Mouse (Mus musculus): Measurements from ENCODE around the gene Hmx1. TPM values are rescaled to one million over a fixed set of nuclear protein-coding genes. Genes with fewer than 3 reads are reported as not detected.

Hmx1 gene
- total RNA-seq, 1 experiment from 2014 or later = not detected

DNA sequence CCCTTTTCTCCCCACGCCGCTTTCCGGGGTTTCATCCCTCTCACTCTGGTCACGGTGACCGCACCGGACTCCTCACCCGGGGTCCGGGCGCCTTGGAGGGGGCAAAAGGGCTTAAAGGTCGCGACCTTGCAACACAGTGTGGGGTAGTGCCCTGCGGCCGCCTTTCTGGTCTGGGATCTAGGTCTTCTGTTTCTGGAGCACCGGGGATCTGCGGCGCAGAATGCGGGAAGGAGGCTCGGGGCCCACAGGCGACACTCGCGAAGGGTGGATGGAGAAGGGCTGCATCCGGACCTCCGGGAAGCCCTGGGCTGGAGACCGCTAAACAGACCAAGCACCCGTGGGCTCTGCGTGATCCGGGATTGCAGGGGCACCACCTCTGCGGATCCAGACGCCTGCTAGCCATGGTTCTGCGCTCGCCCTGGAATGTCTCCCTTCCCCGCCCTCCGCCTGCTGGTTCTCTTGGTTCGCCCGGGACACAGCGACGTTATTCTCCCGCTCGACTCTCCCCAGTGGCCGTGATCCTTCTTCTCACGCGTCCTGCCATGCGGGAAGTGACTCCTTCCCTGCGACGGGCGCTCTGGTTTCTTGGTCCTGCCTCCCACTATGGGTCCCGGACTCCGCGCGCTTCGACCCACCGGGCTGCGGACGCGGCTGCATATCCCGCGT lies 8.2 kb downstream of the Hmx1 start:
- no peak for ATAC-seq (ENCODE audit: extremely low read depth, insufficient number of reproducible peaks, low FRiP score, poor library complexity, severe bottlenecking)

- ATAC-seq (ENCODE audit: extremely low read depth, insufficient number of reproducible peaks, low FRiP score, poor library complexity, severe bottlenecking) = no peak
These were observed 8.9 kb downstream of the Hmx1 start for GRCm38 (mm10) chr5:35397642-35398309.

DNA sequence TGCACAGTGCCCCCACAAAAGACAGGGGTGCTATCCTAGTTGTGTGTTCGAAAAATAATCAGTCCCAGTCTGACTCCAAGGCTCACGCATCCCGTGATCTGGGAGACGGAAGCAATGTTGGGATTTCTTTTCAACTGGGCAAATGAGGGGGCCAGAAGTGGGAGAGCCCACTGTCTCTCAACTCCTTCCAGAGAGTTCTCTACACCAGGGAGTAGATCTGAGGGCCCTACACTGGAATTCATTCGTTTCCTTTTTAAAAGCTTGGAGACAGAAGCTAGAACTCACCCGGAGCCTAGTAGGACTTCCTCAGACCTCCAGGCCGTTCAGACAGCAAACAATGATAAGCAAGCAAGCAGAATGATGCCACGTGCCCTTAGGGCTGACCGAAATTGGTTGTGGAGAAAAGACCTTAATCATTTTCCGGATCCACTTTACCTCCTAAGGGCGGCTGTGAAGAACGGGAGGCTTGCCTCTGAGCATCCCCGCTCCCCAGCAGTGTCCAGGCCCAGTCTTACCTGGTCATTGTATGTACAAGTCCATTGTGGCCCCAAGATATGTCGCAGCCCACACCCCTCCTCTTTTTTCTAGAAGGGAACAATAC lies 9.5 kb downstream of the Hmx1 start:
- no peak for ATAC-seq (ENCODE audit: extremely low read depth, insufficient number of reproducible peaks, low FRiP score, poor library complexity, severe bottlenecking)

DNA sequence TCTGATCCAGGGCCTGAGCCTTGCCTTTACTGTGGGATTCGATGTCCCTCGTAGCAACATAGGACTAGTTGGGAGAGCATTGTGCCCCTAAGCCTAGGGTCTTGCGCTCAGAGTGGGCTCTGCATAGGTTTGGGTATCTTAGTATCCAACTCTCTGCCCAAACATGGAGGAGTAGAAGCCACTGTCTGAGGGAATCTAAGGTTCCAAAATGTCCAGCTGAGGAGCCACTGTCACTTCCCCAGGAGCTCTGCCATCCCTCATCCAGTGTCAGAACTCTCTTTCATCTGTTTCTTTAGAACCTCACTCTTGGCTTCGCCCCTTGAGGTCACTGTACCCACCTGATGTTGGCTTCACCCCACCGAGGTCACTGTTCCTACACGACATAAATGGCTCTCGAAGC lies 10.2 kb downstream of the Hmx1 start:
- no peak for ATAC-seq (ENCODE audit: extremely low read depth, insufficient number of reproducible peaks, low FRiP score, poor library complexity, severe bottlenecking)

DNA sequence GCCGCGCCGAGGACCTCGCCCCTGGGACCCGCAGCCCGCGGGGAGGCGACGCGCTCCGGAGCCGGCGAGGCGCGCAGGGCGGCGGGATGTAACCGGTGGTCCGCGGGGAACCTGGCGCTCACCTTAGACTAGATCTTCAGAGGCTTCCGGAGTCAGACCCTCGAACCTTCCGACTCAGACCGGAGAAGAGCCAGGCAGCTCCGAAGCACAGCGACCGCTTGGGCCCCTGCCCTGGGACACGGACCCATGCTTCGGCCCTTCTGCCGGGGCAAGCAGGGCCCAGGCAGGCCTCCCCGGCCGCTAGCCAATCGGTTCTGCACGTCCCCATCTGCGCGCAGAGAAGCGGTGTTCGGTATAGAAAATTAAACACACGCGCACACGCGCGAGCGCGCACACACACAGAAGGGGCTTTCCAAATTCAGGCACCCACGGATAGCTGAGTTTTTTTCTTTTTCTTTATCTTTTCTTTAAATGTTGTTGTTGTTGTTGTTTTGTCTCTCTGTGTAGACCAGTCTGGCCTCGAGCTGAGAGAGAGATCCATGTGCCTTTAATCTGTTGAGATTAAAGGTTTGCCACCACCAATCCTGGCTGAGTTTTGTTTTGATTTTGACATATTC lies 10.9 kb downstream of the Hmx1 start:
- ATAC-seq (ENCODE audit: extremely low read depth, insufficient number of reproducible peaks, low FRiP score, poor library complexity, severe bottlenecking) = no peak

GRCm38 (mm10) chr5:35401240-35401639 lies 12.3 kb downstream of the Hmx1 start:
- no peak for ATAC-seq (ENCODE audit: extremely low read depth, insufficient number of reproducible peaks, low FRiP score, poor library complexity, severe bottlenecking)

- no peak for ATAC-seq (ENCODE audit: extremely low read depth, insufficient number of reproducible peaks, low FRiP score, poor library complexity, severe bottlenecking)
These were observed 18.6 kb downstream of the Hmx1 start for GRCm38 (mm10) chr5:35407411-35407930.

- no peak for ATAC-seq (ENCODE audit: extremely low read depth, insufficient number of reproducible peaks, low FRiP score, poor library complexity, severe bottlenecking)
These were observed 22.1 kb downstream of the Hmx1 start for GRCm38 (mm10) chr5:35411028-35411427.

- ATAC-seq (ENCODE audit: extremely low read depth, insufficient number of reproducible peaks, low FRiP score, poor library complexity, severe bottlenecking) = no peak
These were observed 23.9 kb downstream of the Hmx1 start for GRCm38 (mm10) chr5:35412833-35413232.

- no peak for ATAC-seq (ENCODE audit: extremely low read depth, insufficient number of reproducible peaks, low FRiP score, poor library complexity, severe bottlenecking)
These were observed 28.8 kb downstream of the Hmx1 start for GRCm38 (mm10) chr5:35417707-35418106.

GRCm38 (mm10) chr5:35421622-35422021 lies 32.7 kb downstream of the Hmx1 start:
- no peak for ATAC-seq (ENCODE audit: extremely low read depth, insufficient number of reproducible peaks, low FRiP score, poor library complexity, severe bottlenecking)

DNA sequence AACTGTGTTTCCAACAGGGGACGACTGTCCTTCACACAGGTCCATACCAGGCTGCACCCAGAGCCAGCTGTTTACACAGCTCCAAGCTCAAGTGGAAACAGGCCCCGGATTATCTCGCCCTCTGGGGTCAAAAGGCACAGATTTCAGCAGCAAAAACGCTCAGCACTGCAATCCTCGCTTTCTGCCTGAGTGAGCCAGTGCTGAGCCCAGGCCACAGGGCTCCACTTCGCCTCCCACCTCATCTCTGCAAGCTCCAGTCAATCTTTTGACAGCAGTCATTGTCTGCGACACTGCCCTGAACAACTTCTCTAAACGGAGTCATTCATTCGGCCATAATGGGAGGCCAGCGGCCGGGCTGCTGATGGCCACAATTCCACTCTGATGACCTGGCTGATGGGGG lies 36.3 kb downstream of the Hmx1 start:
- ATAC-seq (ENCODE audit: extremely low read depth, insufficient number of reproducible peaks, low FRiP score, poor library complexity, severe bottlenecking) = no peak

DNA sequence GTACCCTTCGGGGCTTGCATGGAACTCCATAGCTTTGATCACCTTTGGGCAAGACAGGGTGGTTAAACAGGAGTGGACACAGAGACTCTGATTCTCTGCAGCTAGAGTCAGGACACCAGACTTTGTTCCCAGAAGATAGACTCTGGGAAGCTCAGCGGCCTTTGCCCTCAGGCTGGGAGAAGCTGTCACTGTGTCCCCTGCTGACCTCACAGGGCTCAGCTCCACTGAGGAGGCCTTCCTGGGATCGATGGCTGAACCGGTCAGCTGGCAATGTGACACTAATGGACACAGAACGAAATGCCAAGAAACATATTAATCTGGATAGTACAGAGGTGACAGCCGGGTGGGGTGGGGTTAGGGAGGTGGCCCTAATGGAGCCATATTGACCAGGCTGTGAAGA lies 39.0 kb downstream of the Hmx1 start:
- no peak for ATAC-seq (ENCODE audit: extremely low read depth, insufficient number of reproducible peaks, low FRiP score, poor library complexity, severe bottlenecking)

DNA sequence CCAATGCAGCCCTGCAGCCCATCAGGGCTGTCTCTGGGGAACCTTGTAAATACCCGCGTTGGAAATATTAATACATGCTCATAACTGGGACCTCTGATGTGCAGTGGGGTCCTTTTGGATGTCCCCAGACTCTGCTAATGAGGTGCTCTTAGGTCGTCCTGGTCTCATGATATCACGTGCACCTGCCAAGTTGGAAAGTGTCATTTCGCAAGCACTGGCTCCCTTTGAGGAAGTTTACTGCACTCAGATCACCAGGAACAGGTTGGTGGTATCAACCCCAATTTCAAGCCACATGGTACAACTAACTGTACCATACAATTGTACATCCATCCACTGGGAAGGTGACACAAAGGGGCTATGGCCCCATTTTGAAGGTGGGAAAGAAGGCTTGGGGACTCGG lies 39.5 kb downstream of the Hmx1 start:
- no peak for ATAC-seq (ENCODE audit: extremely low read depth, insufficient number of reproducible peaks, low FRiP score, poor library complexity, severe bottlenecking)

GRCm38 (mm10) chr5:35432098-35432497 lies 43.2 kb downstream of the Hmx1 start:
- ATAC-seq (ENCODE audit: extremely low read depth, insufficient number of reproducible peaks, low FRiP score, poor library complexity, severe bottlenecking) = no peak

- no peak for ATAC-seq (ENCODE audit: extremely low read depth, insufficient number of reproducible peaks, low FRiP score, poor library complexity, severe bottlenecking)
These were observed 45.1 kb downstream of the Hmx1 start for GRCm38 (mm10) chr5:35434038-35434437.

DNA sequence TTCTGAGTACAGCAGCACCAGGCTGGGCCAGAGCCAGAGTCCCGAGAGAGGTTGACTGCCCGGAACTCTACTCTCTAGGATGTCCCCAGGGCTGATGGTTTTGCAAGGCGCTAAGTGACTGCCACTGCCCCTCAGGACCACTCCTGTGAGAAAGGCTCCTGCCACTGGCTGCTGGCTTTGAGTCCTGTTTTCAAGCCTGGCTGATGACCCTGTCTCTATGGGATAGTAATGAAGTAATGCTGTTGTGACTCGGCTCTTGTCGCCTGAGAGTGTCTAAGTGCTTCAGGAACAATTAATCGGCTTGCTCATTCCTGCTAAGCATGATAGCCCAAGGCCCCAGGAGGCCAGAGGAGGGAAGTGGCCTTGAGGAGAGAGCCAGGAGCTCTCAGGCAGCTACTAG lies 45.8 kb downstream of the Hmx1 start:
- no peak for ATAC-seq (ENCODE audit: extremely low read depth, insufficient number of reproducible peaks, low FRiP score, poor library complexity, severe bottlenecking)

- ATAC-seq (ENCODE audit: extremely low read depth, insufficient number of reproducible peaks, low FRiP score, poor library complexity, severe bottlenecking) = no peak
These were observed 49.9 kb downstream of the Hmx1 start for GRCm38 (mm10) chr5:35438805-35439204.

GRCm38 (mm10) chr5:35440459-35440858 lies 51.6 kb downstream of the Hmx1 start:
- no peak for ATAC-seq (ENCODE audit: extremely low read depth, insufficient number of reproducible peaks, low FRiP score, poor library complexity, severe bottlenecking)

GRCm38 (mm10) chr5:35441411-35441810 lies 52.5 kb downstream of the Hmx1 start:
- ATAC-seq (ENCODE audit: extremely low read depth, insufficient number of reproducible peaks, low FRiP score, poor library complexity, severe bottlenecking) = no peak
